Mouse (Mus musculus) urinary bladder, postnatal 10 days (tissue): Measurements from ENCODE around the gene Uhrf1.
"Not testable (repeated sequence)": the region's sequence is repeated elsewhere in the genome, so short reads cannot be mapped to it uniquely, and the experiment has no call there.

Source experiments
- DNase-seq: peaks from one replicate; pipeline ENCODE4 v3.0.0; 2022; ENCODE audit warnings: low spot score

The Uhrf1 gene

DNA sequence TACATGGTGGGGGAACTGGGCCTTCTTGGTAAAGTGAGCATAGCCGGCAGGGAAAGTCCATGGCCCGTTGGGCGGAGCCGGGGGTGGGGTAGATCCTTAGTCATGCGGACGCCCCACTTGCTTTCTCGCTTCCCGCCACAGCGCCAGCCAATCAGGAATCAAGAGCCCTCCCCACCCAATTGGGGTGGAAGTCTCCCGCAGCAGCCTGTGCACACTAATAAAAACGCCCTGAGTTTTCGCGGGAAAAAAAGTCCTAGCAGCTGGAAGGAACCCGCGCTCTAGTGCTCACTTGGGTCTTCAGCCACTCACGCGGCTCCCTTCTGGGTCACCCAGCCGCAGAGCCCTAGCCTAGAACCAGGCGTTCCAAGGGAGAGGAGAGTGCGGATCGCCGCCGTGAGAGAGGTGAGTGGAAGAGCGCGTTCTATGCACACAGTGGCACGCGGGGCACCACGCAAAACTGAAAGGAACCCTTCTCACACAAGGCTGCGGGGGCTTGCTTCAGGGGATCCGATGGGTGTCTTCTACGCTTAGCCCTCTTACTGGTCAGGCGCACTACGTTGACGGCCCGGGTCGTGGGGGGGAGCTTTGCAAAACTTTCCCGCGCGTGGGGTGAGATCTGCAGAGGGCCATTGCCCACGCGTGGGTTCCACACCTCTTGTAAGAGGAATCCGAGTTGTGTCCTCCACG lies at the start of gene Uhrf1:
Gene Uhrf1, plus strand, starts transcription at position 162 of the 687 bp plus-strand sequence.
- no peak for DNase-seq

DNA sequence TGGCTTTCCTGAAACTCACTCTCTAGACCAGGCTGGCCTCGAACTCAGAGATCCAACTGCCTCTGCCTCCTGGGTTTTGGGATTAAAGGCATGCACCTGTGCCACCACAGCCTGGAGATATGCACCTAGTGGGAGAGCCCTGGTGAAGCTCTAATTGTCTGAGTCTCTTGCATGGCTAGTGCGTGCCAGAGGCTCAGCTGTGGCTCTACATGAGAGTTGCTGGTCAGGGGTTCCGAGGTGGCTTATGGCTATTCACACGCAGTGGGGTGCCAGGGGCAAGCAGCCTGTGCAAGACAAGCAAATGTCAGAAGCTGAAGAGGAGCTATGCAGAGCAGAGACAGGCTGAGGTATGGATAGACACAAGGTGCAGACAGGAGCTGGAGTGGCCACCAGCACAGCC lies 48.4 kb upstream of the Uhrf1 start:
- DNase-seq: no peak

DNA sequence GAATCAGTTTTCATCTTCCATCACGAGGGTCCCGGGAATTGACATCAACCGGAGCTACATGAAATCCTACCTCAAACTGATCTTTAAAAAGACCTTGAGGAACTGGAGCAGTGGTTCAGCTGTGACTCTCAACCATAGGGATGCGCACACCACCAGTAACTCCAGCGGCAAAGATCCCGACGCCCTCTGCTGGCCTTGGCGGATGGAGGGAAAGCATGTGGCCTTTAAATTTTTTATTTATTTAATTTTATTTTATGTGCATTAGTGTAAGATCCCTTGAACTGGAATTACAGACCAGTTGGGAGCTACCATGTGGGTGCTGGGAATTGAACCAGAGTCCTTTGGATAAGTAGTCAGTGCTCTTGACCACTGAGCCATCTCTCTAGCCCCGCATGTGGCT lies 47.7 kb upstream of the Uhrf1 start:
- no peak for DNase-seq

DNA sequence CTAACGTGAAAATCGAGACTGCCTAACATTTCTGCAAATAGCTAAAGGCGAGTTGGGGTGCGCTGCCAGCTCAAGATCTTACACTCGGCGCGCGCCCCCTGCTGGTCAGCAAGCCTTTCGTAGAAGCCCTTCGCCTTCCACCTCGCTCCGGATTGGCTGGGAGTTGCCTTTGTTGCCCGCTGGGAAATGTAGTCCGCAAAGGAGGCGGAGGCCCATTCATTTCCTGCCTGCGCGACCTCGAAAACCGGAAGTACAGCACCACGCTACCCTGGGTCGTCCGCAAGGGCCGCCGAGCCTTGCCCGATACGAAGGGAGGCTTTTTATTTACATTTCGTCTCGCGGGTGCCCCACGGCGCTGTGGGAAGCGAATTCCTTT lies 47.3 kb upstream of the Uhrf1 start:
- peak; percentile 98 for DNase-seq

DNA sequence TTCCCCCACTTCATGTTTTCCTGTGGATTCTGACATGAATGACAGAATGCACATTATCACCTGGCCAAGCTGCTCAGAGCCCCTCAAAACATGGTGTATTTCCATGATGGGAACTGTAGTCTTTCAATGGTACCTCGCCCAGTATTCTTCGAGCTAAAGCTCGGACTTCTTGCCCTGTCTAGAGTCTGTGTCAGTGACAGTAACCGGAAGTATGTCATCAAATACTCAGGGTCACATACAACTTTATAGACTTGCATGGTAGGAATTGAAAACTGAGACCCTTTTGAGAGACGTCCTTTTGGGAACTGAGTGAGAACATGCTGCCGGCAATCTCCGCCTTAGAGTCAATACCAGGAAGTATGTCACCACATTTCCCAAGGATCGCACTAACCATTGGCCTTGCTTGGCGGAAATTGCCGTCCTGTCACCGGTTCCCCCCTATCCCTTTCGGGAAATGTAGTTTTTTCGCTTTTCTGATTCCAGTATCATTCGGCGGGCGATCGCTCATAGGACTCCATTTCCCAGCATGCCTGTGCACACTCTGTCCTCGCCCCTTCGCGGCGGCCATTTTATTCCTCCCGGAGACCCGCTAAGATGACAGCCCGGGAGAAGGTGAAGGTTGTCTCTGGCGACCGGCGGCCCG lies 46.8 kb upstream of the Uhrf1 start, which contains the start of gene Fem1a:
Gene Fem1a, plus strand, starts transcription at position 572 of the 643 bp plus-strand sequence.
- DNase-seq: peak; percentile 51

DNA sequence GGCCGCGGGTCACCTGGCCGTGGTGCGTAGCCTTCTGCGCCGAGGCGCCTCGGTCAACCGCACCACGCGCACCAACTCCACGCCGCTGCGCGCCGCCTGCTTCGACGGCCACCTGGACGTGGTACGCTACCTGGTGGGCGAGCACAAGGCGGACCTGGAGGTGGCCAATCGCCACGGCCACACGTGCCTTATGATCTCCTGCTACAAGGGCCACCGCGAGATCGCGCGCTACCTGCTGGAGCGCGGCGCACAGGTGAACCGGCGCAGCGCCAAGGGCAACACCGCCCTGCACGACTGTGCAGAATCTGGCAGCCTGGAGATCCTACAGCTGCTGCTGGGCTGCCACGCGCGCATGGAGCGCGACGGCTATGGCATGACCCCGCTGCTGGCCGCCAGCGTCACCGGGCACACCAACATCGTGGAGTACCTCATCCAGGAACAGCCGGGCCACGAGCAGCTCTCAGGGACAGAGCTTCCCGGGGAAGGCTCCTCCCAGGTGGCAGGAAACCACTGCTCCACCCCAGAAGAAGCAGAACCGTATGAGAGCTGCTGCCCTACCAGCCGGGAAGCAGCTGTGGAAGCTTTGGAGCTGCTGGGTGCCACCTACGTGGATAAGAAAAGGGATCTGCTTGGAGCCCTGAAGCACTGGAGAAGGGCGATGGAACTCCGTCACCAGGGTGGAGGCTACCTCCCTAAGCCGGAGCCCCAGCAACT lies 45.8 kb upstream of the Uhrf1 start:
- no peak for DNase-seq

DNA sequence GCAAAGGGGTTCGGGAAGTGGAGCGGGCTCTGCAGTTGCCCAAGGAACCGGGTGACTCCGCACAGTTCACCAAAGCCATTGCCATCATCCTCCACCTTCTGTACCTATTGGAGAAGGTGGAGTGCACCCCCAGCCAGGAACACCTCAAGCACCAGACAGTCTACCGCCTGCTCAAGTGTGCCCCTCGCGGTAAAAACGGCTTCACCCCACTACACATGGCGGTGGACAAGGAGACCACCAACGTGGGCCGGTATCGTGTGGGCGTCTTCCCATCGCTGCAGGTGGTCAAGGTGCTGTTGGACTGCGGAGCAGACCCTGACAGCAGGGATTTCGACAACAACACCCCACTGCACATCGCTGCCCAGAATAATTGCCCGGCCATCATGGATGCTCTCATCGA lies 44.9 kb upstream of the Uhrf1 start:
- DNase-seq: not testable (repeated sequence)

DNA sequence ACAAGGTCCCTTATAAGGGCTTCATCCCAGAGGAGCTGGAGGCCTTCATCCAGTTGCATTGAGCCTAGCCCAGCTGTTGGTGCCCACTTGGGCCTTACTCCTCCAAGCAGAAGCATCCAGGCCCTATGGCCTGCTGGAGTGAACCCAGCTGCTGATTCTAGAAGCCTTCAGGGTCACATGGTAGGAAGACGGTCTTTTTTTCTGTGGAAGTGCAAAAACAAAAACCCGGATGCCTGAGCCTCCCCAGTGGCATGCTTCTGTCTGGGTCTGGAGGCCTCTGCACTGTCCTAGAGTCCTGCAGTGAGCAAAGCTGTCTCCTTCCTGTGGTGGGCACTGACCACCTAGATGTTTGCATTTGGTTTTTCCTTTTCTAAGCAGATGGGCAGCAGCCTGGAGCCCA lies 44.3 kb upstream of the Uhrf1 start:
- DNase-seq: not testable (repeated sequence)

DNA sequence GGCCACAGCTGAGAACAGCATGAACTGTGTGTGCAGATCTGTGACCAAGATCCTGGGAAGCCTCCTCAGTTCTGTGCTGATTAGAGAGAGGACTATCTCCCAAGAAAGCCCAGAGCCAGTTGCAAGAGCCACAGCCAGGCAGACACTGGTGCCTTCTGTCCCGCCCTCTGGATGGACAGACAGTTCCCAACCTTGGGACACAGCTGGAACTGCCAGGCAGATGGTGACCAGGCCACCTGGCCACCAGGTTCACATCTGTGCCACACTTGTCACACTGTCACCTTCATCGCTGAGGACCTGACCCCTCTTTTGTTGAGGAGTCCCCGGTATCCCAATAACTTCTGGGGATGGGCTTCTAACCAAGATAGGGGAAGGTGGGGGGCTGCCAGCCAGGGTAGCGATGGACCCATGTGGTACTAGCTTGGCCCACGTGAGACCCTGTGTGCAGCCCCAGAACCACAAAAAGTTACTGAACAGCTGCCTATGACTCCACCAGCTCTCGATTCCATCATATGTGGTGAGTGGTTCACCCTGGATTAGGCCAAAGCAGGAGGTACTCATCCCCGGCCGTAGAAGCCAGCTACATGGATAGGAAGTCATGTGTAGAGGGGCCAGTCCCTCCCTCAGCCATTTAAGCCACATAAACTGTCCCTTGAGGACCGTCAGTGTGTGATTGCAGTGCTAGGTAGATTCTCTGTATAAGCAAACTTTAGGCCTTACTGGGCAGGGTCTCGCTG lies 43.7 kb upstream of the Uhrf1 start:
- DNase-seq: no peak

DNA sequence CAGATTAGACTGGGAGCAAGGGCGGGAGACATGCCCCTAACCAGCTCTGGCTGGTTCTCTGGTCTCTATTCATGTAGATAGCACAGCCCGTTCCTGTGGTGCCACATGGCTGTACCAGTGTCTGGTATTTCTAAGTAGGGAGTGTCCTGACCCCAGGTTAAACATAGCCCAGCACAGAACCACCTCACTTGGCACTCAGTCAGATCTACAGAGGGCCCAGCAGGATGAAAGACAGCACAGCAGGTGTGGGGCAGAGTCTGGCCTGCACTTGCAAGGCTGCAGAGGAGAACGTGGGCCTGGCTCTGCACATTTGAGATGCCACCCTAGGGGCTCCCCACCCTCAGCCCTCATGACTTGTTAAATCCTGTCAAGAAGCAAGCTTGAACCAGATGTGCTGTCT lies 42.0 kb upstream of the Uhrf1 start:
- DNase-seq: no peak

DNA sequence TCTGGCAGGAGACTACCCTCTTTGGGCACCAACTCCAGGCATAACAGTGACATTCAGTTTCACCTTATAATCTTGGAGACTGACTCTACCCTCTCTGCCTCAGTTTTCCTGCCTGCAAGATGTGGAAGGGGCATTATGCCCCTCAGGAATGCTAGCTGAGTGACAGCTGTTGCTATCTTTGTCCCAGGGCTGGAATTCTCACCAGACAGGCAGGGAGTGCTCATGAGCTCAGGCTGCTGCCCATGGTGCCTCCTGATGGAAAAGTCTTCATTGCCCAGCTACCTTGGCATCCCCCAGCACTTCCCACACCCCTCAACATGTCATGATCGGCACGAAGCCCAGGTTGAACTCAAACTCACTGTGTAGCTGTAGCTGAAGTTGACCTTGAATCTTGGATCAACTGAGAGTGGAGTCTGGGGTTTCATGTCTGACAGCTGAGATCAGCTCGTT lies 40.5 kb upstream of the Uhrf1 start:
- no peak for DNase-seq

DNA sequence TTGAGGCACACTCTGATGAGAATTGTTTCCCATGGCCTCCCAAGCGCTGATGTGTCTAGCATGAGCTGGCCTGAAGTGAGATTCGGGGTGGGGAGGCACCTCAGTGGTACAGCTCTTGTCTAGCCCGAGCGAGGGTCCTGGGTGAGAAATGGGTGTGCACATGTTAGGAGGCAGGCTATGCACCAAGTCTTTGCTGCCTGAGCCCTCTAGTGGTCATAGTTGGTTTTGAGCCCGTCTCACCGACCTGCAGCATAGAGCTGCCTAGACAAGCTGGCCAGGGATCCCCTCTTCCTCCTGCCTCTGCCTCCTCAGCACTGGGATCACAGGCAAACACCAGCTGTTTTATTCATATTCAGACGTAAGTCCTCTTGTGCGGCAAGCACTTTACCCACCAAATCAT lies 39.1 kb upstream of the Uhrf1 start:
- DNase-seq: no peak

DNA sequence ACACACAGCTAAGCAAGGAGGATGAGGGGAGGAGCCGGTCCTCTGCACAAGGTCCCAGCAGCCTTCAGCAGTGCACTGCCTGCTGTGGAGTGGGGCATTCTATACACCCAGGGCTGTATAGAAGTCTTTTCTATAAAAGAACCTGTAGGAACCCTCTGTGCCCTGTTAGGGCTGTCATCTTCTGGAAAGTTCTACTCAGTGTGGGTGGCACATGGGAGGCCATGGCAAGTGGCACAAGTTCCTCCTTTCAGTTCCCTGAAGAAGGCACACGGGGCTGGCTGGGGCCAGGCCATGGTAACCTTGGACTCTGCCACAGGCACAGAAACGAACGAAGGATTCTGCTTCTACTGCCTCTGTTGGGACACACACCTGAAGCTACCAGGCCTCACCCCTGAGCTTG lies 38.1 kb upstream of the Uhrf1 start:
- no peak for DNase-seq

DNA sequence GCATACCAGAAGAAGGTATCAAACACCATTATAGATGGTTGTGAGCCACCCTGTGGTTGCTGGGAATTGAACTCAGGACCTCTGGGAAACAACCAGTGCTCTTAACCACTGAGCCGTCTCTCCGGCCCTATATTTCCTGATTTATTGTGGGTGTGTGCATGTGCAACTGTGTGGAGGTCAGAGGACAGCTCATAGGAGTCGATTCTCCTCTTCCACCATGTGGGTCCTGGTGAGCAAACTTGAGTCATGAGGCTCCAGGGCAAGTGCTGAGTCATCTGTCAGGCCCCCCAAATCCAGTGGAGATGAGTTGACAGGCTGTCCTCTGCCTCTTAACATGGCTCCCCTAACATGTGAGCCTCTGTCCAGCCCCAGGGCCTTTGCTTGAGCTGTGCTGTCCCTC lies 37.3 kb upstream of the Uhrf1 start:
- no peak for DNase-seq

DNA sequence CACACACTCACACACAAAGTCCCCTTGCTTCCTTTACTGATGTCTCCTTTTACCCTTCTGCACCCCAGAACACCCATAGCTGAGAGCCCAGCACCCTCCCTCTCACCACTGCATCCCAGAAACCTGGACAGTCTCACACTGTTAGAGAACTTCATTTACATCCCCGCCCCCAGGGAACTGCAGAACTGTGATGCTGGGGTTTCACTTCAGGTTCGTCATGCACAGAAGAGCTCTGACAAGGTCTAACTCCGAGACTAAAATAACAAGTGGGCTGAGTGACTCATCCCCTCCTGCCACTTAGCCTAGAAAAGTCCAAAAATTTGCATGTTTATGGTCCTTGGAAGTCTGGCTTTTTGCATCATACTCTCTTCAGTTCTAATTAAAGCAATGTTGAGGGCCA lies 36.9 kb upstream of the Uhrf1 start:
- no peak for DNase-seq

DNA sequence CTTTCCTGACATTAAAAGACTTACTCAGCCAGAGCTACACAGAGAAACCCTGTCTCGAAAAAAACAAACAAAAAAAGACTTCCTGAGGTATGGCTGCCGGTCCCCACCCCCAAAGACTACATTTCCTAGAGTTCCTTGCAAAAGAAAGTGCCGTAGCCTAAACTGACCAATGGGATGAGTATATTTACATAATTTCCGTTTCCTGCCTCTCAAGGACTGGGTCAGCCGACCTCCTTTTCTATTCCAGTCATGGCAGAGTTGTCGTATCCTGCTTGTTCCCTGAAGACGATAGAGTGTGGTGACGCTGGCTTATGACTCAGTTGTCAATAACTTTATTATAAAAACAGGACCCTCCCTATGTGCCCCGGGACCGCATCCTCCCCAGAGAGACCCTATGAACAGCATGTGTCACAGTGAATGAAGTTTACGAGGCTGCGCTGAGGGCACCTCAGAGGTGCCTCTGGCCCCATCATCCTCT lies 33.9 kb upstream of the Uhrf1 start:
- no peak for DNase-seq

DNA sequence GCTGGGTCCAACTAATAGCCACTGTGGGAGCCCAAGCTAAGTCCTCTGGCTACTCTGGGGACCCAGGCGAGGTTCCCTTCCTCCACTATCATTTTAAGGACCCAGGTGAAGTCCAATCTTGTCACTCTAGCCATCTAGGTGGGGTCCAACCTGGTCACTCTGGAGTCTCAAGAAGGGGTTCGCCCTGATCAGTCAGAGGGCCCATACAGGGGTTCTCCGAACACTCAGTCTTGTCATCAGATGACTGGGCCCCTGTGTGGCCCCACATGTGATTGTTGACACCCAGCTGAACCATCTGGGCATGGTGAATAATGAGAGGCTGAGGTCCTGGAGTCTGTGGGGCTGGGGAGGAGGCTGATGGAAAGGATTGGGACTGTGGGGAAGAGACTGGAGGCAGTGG lies 33.4 kb upstream of the Uhrf1 start:
- DNase-seq: no peak

DNA sequence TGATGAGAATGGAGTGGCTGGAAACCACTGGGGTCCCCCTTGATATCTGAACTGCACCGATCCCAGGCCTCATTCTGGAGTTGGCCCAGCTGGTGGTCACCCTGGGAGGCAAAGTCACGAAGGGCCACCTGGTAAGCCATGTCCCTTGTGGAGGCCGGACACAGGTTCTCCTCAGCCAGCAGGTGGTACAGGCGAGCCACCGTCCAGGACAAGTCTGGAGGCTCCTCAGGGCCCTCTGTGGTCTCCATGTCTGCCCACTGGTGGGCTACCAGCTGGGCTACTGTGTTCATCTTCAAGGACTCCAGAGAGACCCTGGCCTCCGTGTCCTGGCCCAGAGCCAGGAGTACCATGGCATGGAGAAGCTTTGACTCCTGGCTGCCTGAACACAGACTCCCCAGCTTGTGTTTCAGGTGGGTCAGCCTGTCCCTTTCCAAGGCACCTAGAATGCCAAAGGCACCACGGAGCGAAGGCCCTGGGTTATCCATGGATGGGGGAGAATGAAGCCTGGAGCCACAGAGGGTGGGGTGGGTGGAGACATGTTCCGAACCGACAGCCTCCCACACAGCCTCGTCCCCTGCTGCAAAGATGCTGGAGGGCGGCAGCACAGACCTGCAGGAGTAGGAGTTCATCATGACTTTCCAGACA lies 31.4 kb upstream of the Uhrf1 start:
- no peak for DNase-seq

DNA sequence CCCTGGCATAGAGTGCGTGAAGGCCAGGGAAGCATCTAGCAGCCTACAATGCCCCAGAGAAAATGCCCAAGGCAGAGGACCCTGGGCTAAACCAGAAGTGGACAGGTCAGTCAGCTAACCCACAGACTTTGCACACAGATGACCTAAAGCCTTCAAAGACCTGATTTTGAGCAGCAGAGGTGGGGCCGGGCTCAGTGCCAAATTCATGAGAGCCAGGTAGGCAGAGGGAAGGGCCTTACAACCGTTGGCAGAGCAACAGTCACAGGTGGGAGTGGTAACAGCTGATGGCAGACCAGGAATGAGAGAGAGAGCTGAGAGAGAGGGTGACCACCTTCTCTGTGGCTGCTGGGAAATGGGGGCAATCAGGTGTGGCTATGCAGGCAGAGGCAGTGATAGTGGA lies 30.5 kb upstream of the Uhrf1 start:
- no peak for DNase-seq

DNA sequence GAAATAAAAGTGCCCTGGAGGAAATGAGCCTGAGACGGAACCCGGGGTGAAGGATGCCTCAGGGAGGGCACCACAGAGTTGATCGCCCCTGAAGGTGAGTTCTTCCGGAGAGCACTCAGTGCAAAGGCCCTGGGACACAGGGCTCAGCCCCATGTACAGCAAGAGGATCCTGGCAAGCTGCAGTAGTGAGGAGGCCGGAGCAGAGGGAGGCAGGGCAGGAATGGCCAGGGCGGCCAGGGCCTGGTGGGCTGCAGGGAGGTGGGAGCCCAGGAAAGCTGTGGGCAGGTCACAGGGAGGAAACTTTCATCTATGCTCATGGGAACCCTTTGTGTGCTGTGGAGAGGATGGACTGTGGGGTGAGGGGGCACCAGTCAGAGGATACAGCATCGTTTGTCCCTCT lies 29.6 kb upstream of the Uhrf1 start:
- no peak for DNase-seq

DNA sequence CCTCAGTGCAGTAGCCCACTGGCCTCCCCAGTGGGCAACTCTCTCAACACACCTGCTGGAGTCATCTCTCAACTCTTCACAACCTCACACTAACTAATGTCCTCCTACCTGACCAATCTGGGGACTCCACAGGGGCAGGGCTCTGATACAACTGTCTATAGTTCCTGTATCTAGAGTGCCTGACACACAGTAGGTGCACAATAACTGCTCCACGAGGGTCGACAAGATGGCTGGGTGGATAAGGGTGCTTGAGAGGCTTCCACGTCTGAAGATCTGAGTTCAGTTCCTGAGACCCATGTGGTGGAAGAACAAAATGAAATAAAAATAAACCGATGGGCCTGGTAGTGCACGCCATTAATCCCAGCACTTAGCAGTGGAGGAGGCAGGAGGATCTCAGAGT lies 29.1 kb upstream of the Uhrf1 start:
- DNase-seq: no peak
